Comparison of ENCODE assay signal across 8 mouse cellular contexts in genomic region chr9:110333896-110334259, GRCm38 (mm10). TPM values are rescaled to one million over a fixed set of nuclear protein-coding genes. Genes with fewer than 3 reads are reported as not detected.
DNase-seq lines count a peak whose midpoint lies in the region; ATAC-seq and TF ChIP-seq lines count a peak whose summit lies in the region.

No protein-coding gene starts in this region.

- no peaks in the 10 kb centered on the region for H3K9me3 ChIP-seq in lung, embryonic 16.5 days (ENCODE audit: control insufficient read depth, low read length)
- H3K9me3 ChIP-seq in embryonic facial prominence, embryonic 15.5 days (replicated peaks): no peaks in the 10 kb centered on the region
- no peaks in the 10 kb centered on the region for H3K9me3 ChIP-seq in intestine, postnatal 0 days (ENCODE audit: control insufficient read depth)
- no peaks in the 10 kb centered on the region for H3K9me3 ChIP-seq in neural tube, embryonic 14.5 days (ENCODE audit: control insufficient read depth, low read length)

- H3K4me1 ChIP-seq in lung, embryonic 16.5 days (replicated peaks; ENCODE audit: control insufficient read depth, insufficient read depth, low read length): peaks cover 5% of the 10 kb centered on the region
- H3K4me1 ChIP-seq in embryonic facial prominence, embryonic 15.5 days: peaks cover 19% of the 10 kb centered on the region
- no peaks in the 10 kb centered on the region for H3K4me1 ChIP-seq in intestine, postnatal 0 days (replicated peaks; ENCODE audit: control insufficient read depth, insufficient read depth, low read length)
- peaks cover 8% of the 10 kb centered on the region for H3K4me1 ChIP-seq in neural tube, embryonic 14.5 days (ENCODE audit: control insufficient read depth, insufficient read depth, low read length)

- DNase-seq in lung, adult 18-20 months: no peak
- DNase-seq in cerebellum, postnatal 4 days (ENCODE audit: low spot score in 2 of 2): no peak
- DNase-seq in kidney, adult 9 months: no peak
- no peak for DNase-seq in retina, postnatal 1 day

- TF ChIP-seq CTCF in intestine, postnatal 0 days (IDR thresholded peaks at IDR 0.05; ENCODE audit: low read depth): no peak

- 8% methylated on average over 12 of the region's 12 CpGs for WGBS in lung, embryonic 16.5 days
- 10% methylated on average over 12 of the region's 12 CpGs for WGBS in embryonic facial prominence, embryonic 15.5 days
- 9% methylated on average over 12 of the region's 12 CpGs for WGBS in intestine, postnatal 0 days
- WGBS in neural tube, embryonic 14.5 days: 11% methylated on average over 12 of the region's 12 CpGs

- H3K4me2 ChIP-seq in lung, embryonic 16.5 days (ENCODE audit: low read depth, low read length): peak overlapping the region; percentile 93
- peak overlapping the region; percentile 75 for H3K4me2 ChIP-seq in embryonic facial prominence, embryonic 15.5 days (replicated peaks)
- H3K4me2 ChIP-seq in intestine, postnatal 0 days (replicated peaks; ENCODE audit: low read depth): peak overlapping the region; percentile 75
- peak overlapping the region; percentile 86 for H3K4me2 ChIP-seq in neural tube, embryonic 14.5 days (ENCODE audit: low read depth, low read length)

- no peaks in the 10 kb centered on the region for H3K27me3 ChIP-seq in lung, embryonic 16.5 days (ENCODE audit: control insufficient read depth, insufficient read depth, low read depth, low read length)
- H3K27me3 ChIP-seq in embryonic facial prominence, embryonic 15.5 days: no peaks in the 10 kb centered on the region
- H3K27me3 ChIP-seq in intestine, postnatal 0 days (replicated peaks; ENCODE audit: control insufficient read depth, insufficient read depth, low read length): no peaks in the 10 kb centered on the region
- H3K27me3 ChIP-seq in neural tube, embryonic 14.5 days (ENCODE audit: control insufficient read depth, insufficient read depth, low read length): no peaks in the 10 kb centered on the region

- no peaks in the 10 kb centered on the region for H3K36me3 ChIP-seq in lung, embryonic 16.5 days (ENCODE audit: control insufficient read depth, insufficient read depth, low read length)
- no peaks in the 10 kb centered on the region for H3K36me3 ChIP-seq in embryonic facial prominence, embryonic 15.5 days
- no peaks in the 10 kb centered on the region for H3K36me3 ChIP-seq in intestine, postnatal 0 days (ENCODE audit: control insufficient read depth, insufficient read depth)
- H3K36me3 ChIP-seq in neural tube, embryonic 14.5 days (ENCODE audit: control insufficient read depth, insufficient read depth, low read length): no peaks in the 10 kb centered on the region

- no peak overlapping the region for H3K27ac ChIP-seq in lung, embryonic 16.5 days (ENCODE audit: low read length)
- no peak overlapping the region for H3K27ac ChIP-seq in embryonic facial prominence, embryonic 15.5 days (replicated peaks)
- H3K27ac ChIP-seq in intestine, postnatal 0 days (ENCODE audit: low read depth, low read length): no peak overlapping the region; the same call in 1 of the 2 replicates
- H3K27ac ChIP-seq in neural tube, embryonic 14.5 days (ENCODE audit: low read depth, low read length): no peak overlapping the region

- peak overlapping the region; percentile 80 for H3K9ac ChIP-seq in lung, embryonic 16.5 days (ENCODE audit: low read length)
- peak overlapping the region; percentile 62 for H3K9ac ChIP-seq in embryonic facial prominence, embryonic 15.5 days
- H3K9ac ChIP-seq in intestine, postnatal 0 days (ENCODE audit: low read depth, low read length): peak overlapping the region; percentile 64
- H3K9ac ChIP-seq in neural tube, embryonic 14.5 days (replicated peaks; ENCODE audit: low read depth, low read length): peak overlapping the region; percentile 72

- ATAC-seq in lung, embryonic 16.5 days (ENCODE audit: low read depth): no peak
- no peak for ATAC-seq in embryonic facial prominence, embryonic 15.5 days (ENCODE audit: insufficient number of reproducible peaks, low FRiP score, low TSS enrichment, low read depth)
- ATAC-seq in intestine, postnatal 0 days: peak; percentile 11; the same call in 1 of the 2 replicates
- ATAC-seq in neural tube, embryonic 14.5 days (ENCODE audit: low read depth): peak; percentile 48; the same call in 1 of the 2 replicates

- peak overlapping the region; percentile 85 for H3K4me3 ChIP-seq in lung, embryonic 16.5 days (ENCODE audit: low read length)
- peak overlapping the region; percentile 73 for H3K4me3 ChIP-seq in embryonic facial prominence, embryonic 15.5 days (replicated peaks)
- peak overlapping the region; percentile 79 for H3K4me3 ChIP-seq in intestine, postnatal 0 days (ENCODE audit: low read depth, low read length)
- peak overlapping the region; percentile 67 for H3K4me3 ChIP-seq in neural tube, embryonic 14.5 days (ENCODE audit: low read depth, low read length)

RNA-seq across cellular contexts. Expression of gene Scap, which starts 0.8 kb away (rescaled TPM):
- polyA plus RNA-seq in lung, embryonic 16.5 days (2015; fragmentation: Nextera tagmentation; extraction: Ambion mirVana): 24.6 and 26.2 TPM in 2 replicates
- 43.6 and 43.9 TPM in 2 replicates for polyA plus RNA-seq in embryonic facial prominence, embryonic 15.5 days (2015; fragmentation: Nextera tagmentation; extraction: Ambion mirVana)
- 14.9 and 15.7 TPM in 2 replicates for polyA plus RNA-seq in intestine, postnatal 0 days (2015; fragmentation: Nextera tagmentation; extraction: Ambion mirVana)
- 49.0 and 49.8 TPM in 2 replicates for polyA plus RNA-seq in neural tube, embryonic 14.5 days (2014; fragmentation: Nextera tagmentation; extraction: Ambion mirVana)

RNA-seq across cellular contexts. Expression of gene Elp6, which starts 28.9 kb away (rescaled TPM):
- polyA plus RNA-seq in lung, embryonic 16.5 days (2015; fragmentation: Nextera tagmentation; extraction: Ambion mirVana): 24.1 and 27.0 TPM in 2 replicates
- 24.1 and 24.9 TPM in 2 replicates for polyA plus RNA-seq in embryonic facial prominence, embryonic 15.5 days (2015; fragmentation: Nextera tagmentation; extraction: Ambion mirVana)
- 6.3 and 7.5 TPM in 2 replicates for polyA plus RNA-seq in intestine, postnatal 0 days (2015; fragmentation: Nextera tagmentation; extraction: Ambion mirVana)
- 41.0 and 41.6 TPM in 2 replicates for polyA plus RNA-seq in neural tube, embryonic 14.5 days (2014; fragmentation: Nextera tagmentation; extraction: Ambion mirVana)

Comparison
In these comparisons a context has a peak if more than half of its experiments do, and no peak if none do; other contexts are left out.
1. ATAC-seq: peak in intestine, postnatal 0 days (single experiment) and neural tube, embryonic 14.5 days (single experiment); none in lung, embryonic 16.5 days (single experiment) and embryonic facial prominence, embryonic 15.5 days (single experiment).
2. Peak in every context shown above with its lines, with median percentiles within 50 percentile points of each other: H3K4me2 ChIP-seq, H3K4me3 ChIP-seq and H3K9ac ChIP-seq.